Mouse (Mus musculus) kidney, embryonic 16.5 days (tissue): ENCODE data around the gene Cxcr5. TPM values are rescaled to one million over a fixed set of nuclear protein-coding genes. Genes with fewer than 3 reads are reported as not detected.

Experiments used
- ATAC-seq: fragments of 200-750 bp; cut with Nextera tagmentation; 2 replicates; pipeline ENCODE4 v1.8.0; 2017; ENCODE audit warnings: moderate TSS enrichment; ENCODE audit not compliant: low FRiP score, low TSS enrichment
- H3K27ac ChIP-seq: fragments of 300-500 bp; sonication (generic); 2 replicates; pipeline ENCODE4 v1.5.1; 2014; ENCODE audit warnings: low read length
- H3K27me3 ChIP-seq: fragments of 300-500 bp; sonication (generic); 2 replicates; pipeline ENCODE4 v1.6.1; 2014; ENCODE audit warnings: low read length, control low read depth, mixed read lengths; ENCODE audit not compliant: insufficient read depth
- H3K36me3 ChIP-seq: fragments of 300-500 bp; sonication (generic); 2 replicates; pipeline ENCODE4 v1.6.1; 2014; ENCODE audit warnings: low read length, control low read depth, mixed read lengths; ENCODE audit not compliant: insufficient read depth
- H3K4me1 ChIP-seq: fragments of 300-500 bp; sonication (generic); 2 replicates; pipeline ENCODE4 v1.6.1; 2014; ENCODE audit warnings: low read length, control low read depth, mixed read lengths; ENCODE audit not compliant: insufficient read depth
- H3K4me2 ChIP-seq: fragments of 300-500 bp; sonication (generic); replicated peaks from 2 replicates; pipeline ENCODE4 v1.6.1; 2014; ENCODE audit warnings: low read depth, low read length
- H3K4me3 ChIP-seq: fragments of 300-500 bp; sonication (generic); 2 replicates; pipeline ENCODE4 v1.5.1; 2014; ENCODE audit warnings: mild to moderate bottlenecking, low read length
- H3K9ac ChIP-seq: fragments of 300-500 bp; sonication (generic); replicated peaks from 2 replicates; pipeline ENCODE4 v1.6.1; 2014; ENCODE audit warnings: low read length
- H3K9me3 ChIP-seq: fragments of 300-500 bp; sonication (generic); 2 replicates; pipeline ENCODE4 v1.6.1; 2016; ENCODE audit warnings: low read length, control low read depth
- WGBS: fragments of 180-500 bp; shearing (Covaris S2); extraction: QIAGEN DNeasy Blood & Tissue Kit; methylation state at CpG from one replicate; pipeline ENCODE4 v1.1.7; 2014; 5-methylcytosine and 5-hydroxymethylcytosine counted together
- polyA plus RNA-seq: library from polyadenylated mRNA; unstranded; fragments of >200 nt; fragmentation: Nextera tagmentation; extraction: Ambion mirVana; gene quantifications from 2 replicates; pipeline ENCODE4 v1.2.1, GENCODE M21; 2015

The Cxcr5 gene
- polyA plus RNA-seq, 1 experiment from 2014 or later: 0.11 TPM

DNA sequence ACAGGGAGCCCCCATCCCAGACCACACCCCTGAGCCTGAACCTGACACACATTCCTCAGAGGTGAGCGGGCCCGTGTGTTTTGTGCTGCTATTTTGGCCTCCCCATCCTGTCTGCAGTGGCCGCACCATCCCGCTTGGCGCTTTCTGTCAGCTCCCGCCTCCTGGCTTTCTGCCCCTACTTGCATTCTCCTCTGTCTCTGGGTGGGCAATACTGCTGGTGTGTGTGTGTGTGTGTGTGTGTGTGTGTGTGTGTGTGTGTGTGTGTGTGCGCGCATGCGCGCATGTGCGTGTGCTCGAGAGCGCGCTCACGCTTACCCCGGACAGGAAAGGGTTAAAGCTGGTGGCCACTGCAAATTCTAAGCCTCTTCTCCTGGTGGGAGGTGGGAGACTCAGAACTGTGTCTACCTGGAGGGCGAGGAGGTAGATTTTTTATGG lies 72.0 kb downstream of the Cxcr5 start:
- Histone ChIP-seq H3K4me1 (peaks cover 99% of the 10 kb centered on the region), H3K9ac (peak overlapping the region; percentile 57), H3K27ac (peak overlapping the region; percentile 94), H3K9me3 (no peaks in the 10 kb centered on the region), H3K4me3 (peak overlapping the region; percentile 92), H3K36me3 (no peaks in the 10 kb centered on the region), H3K27me3 (no peaks in the 10 kb centered on the region), H3K4me2 (peak overlapping the region; percentile 82)
- ATAC-seq: no peak
- WGBS: 3% methylated on average over 17 of the region's 17 CpGs

- Histone ChIP-seq H3K4me2 (peak overlapping the region; percentile 82), H3K4me3 (peak overlapping the region; percentile 92), H3K9me3 (no peaks in the 10 kb centered on the region), H3K9ac (peak overlapping the region; percentile 57), H3K27me3 (no peaks in the 10 kb centered on the region), H3K36me3 (no peaks in the 10 kb centered on the region), H3K27ac (peak overlapping the region; percentile 94), H3K4me1 (peaks cover 99% of the 10 kb centered on the region)
- WGBS: 1% methylated on average over 5 of the region's 5 CpGs
- ATAC-seq: peak; percentile 47
Measured at GRCm38 (mm10) chr9:44488855-44489381, 72.8 kb downstream of the Cxcr5 start.

DNA sequence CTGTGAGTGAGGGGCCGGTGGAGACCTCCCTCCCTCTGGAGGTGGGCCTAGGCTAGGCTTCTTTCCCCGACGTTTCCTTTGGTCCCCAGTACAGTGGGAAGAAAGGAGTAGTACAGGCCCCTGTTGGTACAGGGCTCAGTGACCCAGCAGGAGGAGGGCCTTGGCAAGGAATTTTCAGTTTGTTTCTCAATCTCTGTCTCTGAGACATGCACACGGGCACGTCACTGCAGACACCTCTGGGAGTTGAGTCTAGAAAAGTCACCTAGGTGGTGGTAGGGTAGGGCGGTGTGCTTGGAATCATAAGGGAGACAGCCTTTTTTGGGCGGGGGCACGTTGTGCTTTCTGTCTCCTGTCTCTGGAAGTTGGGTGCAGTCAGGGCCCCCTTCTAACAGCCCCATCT lies 73.3 kb downstream of the Cxcr5 start:
- Histone ChIP-seq H3K4me2 (peak overlapping the region; percentile 82), H3K4me3 (peak overlapping the region; percentile 92), H3K27me3 (no peaks in the 10 kb centered on the region), H3K36me3 (no peaks in the 10 kb centered on the region), H3K4me1 (peaks cover 96% of the 10 kb centered on the region), H3K9me3 (no peaks in the 10 kb centered on the region), H3K27ac (peak overlapping the region; percentile 94), H3K9ac (peak overlapping the region; percentile 26; the same call in 1 of the 2 replicates)
- no peak for ATAC-seq
- 22% methylated on average over 8 of the region's 8 CpGs for WGBS

- no peaks in the 10 kb centered on the region for H3K27me3 ChIP-seq
- peak overlapping the region; percentile 82 for H3K4me2 ChIP-seq
- no peaks in the 10 kb centered on the region for H3K9me3 ChIP-seq
- peak overlapping the region; percentile 92 for H3K4me3 ChIP-seq
- H3K9ac ChIP-seq: peak overlapping the region; percentile 97
- H3K27ac ChIP-seq: peak overlapping the region; percentile 94
- ATAC-seq: no peak
- no peaks in the 10 kb centered on the region for H3K36me3 ChIP-seq
- WGBS: 10% methylated on average over 7 of the region's 7 CpGs
- peaks cover 87% of the 10 kb centered on the region for H3K4me1 ChIP-seq
Measured at GRCm38 (mm10) chr9:44487441-44487840, 74.2 kb downstream of the Cxcr5 start.

DNA sequence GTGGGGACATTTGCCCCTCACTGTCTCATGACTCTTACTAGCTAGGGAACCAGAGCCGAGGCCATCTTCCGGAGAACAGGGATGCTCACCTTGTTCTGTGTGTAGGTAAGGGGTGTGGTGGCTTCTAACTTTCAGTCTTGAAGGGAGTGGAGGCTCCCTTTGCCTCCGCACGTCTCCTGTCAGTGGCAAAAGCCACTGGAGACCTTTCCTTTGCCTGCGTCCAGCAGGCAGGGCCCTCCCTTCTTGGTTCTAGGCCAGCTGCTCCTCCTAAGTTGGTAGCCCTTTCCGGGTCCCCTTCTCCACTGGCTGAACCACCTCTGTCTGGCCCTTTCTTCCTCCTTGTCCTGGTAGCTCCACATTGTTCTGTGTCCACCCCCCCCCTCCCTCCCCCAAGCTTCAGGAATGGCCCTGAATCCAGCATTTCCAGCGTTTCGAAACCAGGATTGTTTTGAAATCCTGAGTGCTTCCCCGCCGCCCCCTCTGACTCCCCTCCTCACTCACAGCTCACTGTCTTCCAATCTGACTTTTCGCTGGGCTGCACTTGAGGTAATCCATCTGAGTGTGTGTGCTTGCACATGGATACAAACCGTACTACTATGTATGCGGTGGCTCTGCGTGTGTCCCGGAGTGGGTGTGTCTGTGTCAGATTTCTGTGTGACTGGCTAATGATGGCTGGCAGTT lies 74.8 kb downstream of the Cxcr5 start:
- Histone ChIP-seq H3K27me3 (no peaks in the 10 kb centered on the region), H3K4me1 (peaks cover 88% of the 10 kb centered on the region), H3K4me2 (peak overlapping the region; percentile 82), H3K36me3 (no peaks in the 10 kb centered on the region), H3K4me3 (peak overlapping the region; percentile 92), H3K9ac (peak overlapping the region; percentile 97), H3K9me3 (no peaks in the 10 kb centered on the region), H3K27ac (peak overlapping the region; percentile 94)
- ATAC-seq: no peak
- WGBS: 7% methylated on average over 15 of the region's 15 CpGs

- H3K9me3 ChIP-seq: no peaks in the 10 kb centered on the region
- peak overlapping the region; percentile 94 for H3K27ac ChIP-seq
- no peaks in the 10 kb centered on the region for H3K27me3 ChIP-seq
- ATAC-seq: 0 out of 2 replicates have a peak, but pooled peaks have one; percentile 1
- H3K9ac ChIP-seq: peak overlapping the region; percentile 97
- H3K36me3 ChIP-seq: no peaks in the 10 kb centered on the region
- WGBS: 0% methylated on average over 3 of the region's 3 CpGs
- peak overlapping the region; percentile 92 for H3K4me3 ChIP-seq
- peaks cover 84% of the 10 kb centered on the region for H3K4me1 ChIP-seq
- peak overlapping the region; percentile 82 for H3K4me2 ChIP-seq
Measured at GRCm38 (mm10) chr9:44486335-44486734, 75.3 kb downstream of the Cxcr5 start.

GRCm38 (mm10) chr9:44485516-44486161 lies 76.0 kb downstream of the Cxcr5 start:
- Histone ChIP-seq H3K9me3 (no peaks in the 10 kb centered on the region), H3K4me2 (peak overlapping the region; percentile 82), H3K4me3 (peak overlapping the region; percentile 92), H3K36me3 (no peaks in the 10 kb centered on the region), H3K27me3 (no peaks in the 10 kb centered on the region), H3K4me1 (peaks cover 77% of the 10 kb centered on the region), H3K27ac (peak overlapping the region; percentile 94), H3K9ac (peak overlapping the region; percentile 97)
- 13% methylated on average over 14 of the region's 14 CpGs for WGBS
- no peak for ATAC-seq

- H3K4me2 ChIP-seq: peak overlapping the region; percentile 82
- WGBS: 19% methylated on average over 6 of the region's 6 CpGs
Measured at GRCm38 (mm10) chr9:44485105-44485515, 76.6 kb downstream of the Cxcr5 start.

DNA sequence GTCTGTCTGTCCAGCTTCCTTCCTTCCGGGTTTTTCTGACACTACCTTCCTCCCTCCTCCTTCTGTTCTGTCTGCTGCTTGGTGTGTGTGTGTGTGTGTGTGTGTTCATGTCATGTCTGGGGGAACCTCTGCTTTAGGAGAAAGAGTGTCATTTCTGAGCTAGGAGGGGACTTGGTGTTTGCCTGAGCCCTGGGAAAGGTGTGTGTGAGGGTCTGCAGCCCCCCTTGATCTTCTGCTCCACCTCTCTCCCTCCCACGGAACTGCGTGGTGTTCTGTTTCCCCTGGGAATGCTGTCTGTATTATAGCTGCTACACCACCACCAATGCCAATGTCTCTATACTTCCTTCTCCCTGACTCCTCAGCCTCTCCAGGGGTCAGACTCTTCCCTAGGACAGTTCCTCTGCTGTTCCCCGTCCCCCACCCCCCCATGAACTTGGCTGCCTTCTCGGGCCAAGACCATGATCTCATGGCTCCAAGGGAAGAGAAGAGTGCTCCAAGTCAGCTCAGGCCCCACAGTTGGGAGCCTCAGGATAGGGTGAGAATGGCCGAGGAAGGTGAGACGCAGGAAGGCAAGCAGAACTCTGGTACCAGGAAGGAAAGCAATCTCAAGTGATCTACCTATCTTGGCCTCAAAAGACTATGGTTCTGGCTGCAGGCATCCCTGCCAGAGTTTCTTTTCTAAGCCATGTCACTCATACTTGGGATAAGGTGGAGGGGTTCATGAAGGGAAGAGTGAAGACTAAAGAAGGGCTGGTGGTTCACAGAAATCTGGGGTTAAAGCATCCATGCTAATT lies 77.2 kb downstream of the Cxcr5 start:
- peak overlapping the region; percentile 94 for H3K27ac ChIP-seq
- H3K4me1 ChIP-seq: peaks cover 74% of the 10 kb centered on the region
- no peak for ATAC-seq
- no peaks in the 10 kb centered on the region for H3K27me3 ChIP-seq
- WGBS: 15% methylated on average over 7 of the region's 7 CpGs
- peak overlapping the region; percentile 82 for H3K4me2 ChIP-seq
- H3K4me3 ChIP-seq: peak overlapping the region; percentile 92
- H3K9me3 ChIP-seq: no peaks in the 10 kb centered on the region
- no peaks in the 10 kb centered on the region for H3K36me3 ChIP-seq
- peak overlapping the region; percentile 97 for H3K9ac ChIP-seq

More at GRCm38 (mm10) chr9:44485105-44485515, 76.6 kb downstream of the Cxcr5 start:
- H3K4me1 ChIP-seq: peaks cover 77% of the 10 kb centered on the region
- H3K9me3 ChIP-seq: no peaks in the 10 kb centered on the region
- H3K4me3 ChIP-seq: peak overlapping the region; percentile 92
- peak overlapping the region; percentile 94 for H3K27ac ChIP-seq
- no peaks in the 10 kb centered on the region for H3K27me3 ChIP-seq
- no peak for ATAC-seq
- H3K9ac ChIP-seq: peak overlapping the region; percentile 97
- no peaks in the 10 kb centered on the region for H3K36me3 ChIP-seq
